Mouse (Mus musculus) spleen, adult 2 months (tissue): ENCODE results near the gene 1700088E04Rik.

Experiments used
- CTCF ChIP-seq: fragments of 200-500 bp; IDR thresholded peaks from 2 replicates; pipeline ENCODE4 v1.5.1; 2011; ENCODE audit warnings: mild to moderate bottlenecking, inconsistent platforms; ENCODE audit not compliant: insufficient read depth, insufficient read length, insufficient replicate concordance; ENCODE audit errors: extremely low read depth
- POLR2A ChIP-seq: fragments of 200-500 bp; IDR thresholded peaks from 2 replicates; pipeline ENCODE4 v1.6.1; 2011; ENCODE audit warnings: low read depth, low read length, inconsistent platforms

DNA sequence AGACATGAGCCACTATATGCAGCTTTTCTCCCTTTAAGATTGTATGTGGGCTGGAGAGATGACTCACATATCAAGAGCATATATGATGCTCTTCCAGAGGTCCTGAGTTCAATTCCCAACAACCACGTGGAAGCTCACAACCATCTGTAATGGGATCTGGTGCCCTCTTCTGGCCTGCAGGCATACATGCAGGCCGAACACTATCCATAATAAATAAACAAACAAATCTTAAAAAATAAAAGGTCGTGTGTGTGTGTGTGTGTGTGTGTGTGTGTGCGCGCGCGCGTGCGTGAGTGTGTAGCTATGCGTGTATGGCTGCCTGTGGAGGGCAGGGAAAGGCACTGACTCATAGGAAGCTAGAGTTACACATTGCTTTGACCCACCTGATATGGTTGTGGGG is 1.4 kb downstream of the 1700088E04Rik start:
- TF ChIP-seq CTCF (no peak; the same call in 1 of the 2 replicates), POLR2A (no peak)
